Mouse (Mus musculus) liver, adult 2 months (tissue): ENCODE measurements around the gene Cgref1. TPM values are rescaled to one million over a fixed set of nuclear protein-coding genes. Genes with fewer than 3 reads are reported as not detected.

Experiments used
- DNase-seq: peaks from one replicate; pipeline ENCODE4 v3.0.0-alpha.2; 2011; ENCODE audit warnings: low read depth, low spot score; ENCODE audit errors: extremely low read depth
- H3K27ac ChIP-seq: fragments of 200-500 bp; replicated peaks from 2 replicates; pipeline ENCODE4 v1.5.1; 2012; ENCODE audit warnings: low read depth, mild to moderate bottlenecking, control low read depth, inconsistent platforms, low read length; ENCODE audit not compliant: insufficient read depth
- H3K27me3 ChIP-seq: fragments of 200-500 bp; 2 replicates; pipeline ENCODE4 v1.6.1; 2012; ENCODE audit warnings: mild to moderate bottlenecking, moderate library complexity, low read length, inconsistent platforms; ENCODE audit not compliant: control insufficient read depth, insufficient read depth
- H3K36me3 ChIP-seq: fragments of 200-500 bp; 2 replicates; pipeline ENCODE4 v1.6.1; 2012; ENCODE audit warnings: low read length, inconsistent platforms; ENCODE audit not compliant: control insufficient read depth, insufficient read depth
- H3K4me1 ChIP-seq: fragments of 200-500 bp; 2 replicates; pipeline ENCODE4 v1.6.1; 2011; ENCODE audit warnings: low read length; ENCODE audit not compliant: control insufficient read depth, insufficient read depth
- H3K4me3 ChIP-seq: fragments of 200-500 bp; 2 replicates; pipeline ENCODE4 v1.5.1; 2011; ENCODE audit warnings: low read depth, mild to moderate bottlenecking, control low read depth, low read length, moderate library complexity; ENCODE audit not compliant: insufficient read depth
- H3K79me2 ChIP-seq: fragments of 200-500 bp; 2 replicates; pipeline ENCODE4 v1.6.1; 2012; ENCODE audit warnings: inconsistent platforms, mild to moderate bottlenecking, low read length, moderate library complexity; ENCODE audit not compliant: control insufficient read depth, insufficient read depth
- H3K9ac ChIP-seq: fragments of 200-500 bp; 2 replicates; pipeline ENCODE4 v1.6.1; 2012; ENCODE audit warnings: low read depth, mild to moderate bottlenecking, control low read depth, inconsistent platforms, low read length
- CTCF ChIP-seq: fragments of 200-500 bp; IDR thresholded peaks from 2 replicates; pipeline ENCODE4 v1.5.1; 2011; ENCODE audit warnings: low read depth, low read length, control low read depth
- POLR2A ChIP-seq: fragments of 200-500 bp; IDR thresholded peaks from 2 replicates; pipeline ENCODE4 v1.6.1; 2011; ENCODE audit warnings: low read length, control low read depth; ENCODE audit not compliant: insufficient read depth; ENCODE audit errors: extremely low read depth
- WGBS: fragments of 180-500 bp; shearing (Covaris S2); methylation state at CpG from one replicate; pipeline ENCODE4 v1.1.7; 2018; 5-methylcytosine and 5-hydroxymethylcytosine counted together
- polyA plus RNA-seq: library from polyadenylated mRNA; depleted of rRNA; stranded (reverse); fragments of >200 nt; gene quantifications from 2 replicates; pipeline ENCODE4 v1.2.3, GENCODE M21; 2012
- total RNA-seq: library from RNA; depleted of rRNA; stranded (reverse); fragments of >200 nt; gene quantifications from 2 replicates; pipeline ENCODE4 v1.2.3, GENCODE M21; 2014

Cgref1 gene
- total and polyA plus RNA-seq, 2 experiments = 0.28 to 0.74 TPM

- Histone ChIP-seq H3K9ac (no peak overlapping the region), H3K4me1 (peaks cover 13% of the 10 kb centered on the region), H3K4me3 (no peak overlapping the region), H3K36me3 (peaks cover 15% of the 10 kb centered on the region), H3K79me2 (peaks cover 21% of the 10 kb centered on the region; the same call in 1 of the 2 replicates), H3K27me3 (no peaks in the 10 kb centered on the region), H3K27ac (peak overlapping the region; percentile 65; the same call in 1 of the 2 replicates)
- 94% methylated on average over 2 of the region's 2 CpGs for WGBS
- DNase-seq = no peak
- no peak for TF ChIP-seq CTCF
Observed at GRCm38 (mm10) chr5:30960814-30961213, 15.4 kb upstream of the Cgref1 start.

GRCm38 (mm10) chr5:30959966-30960501 is 14.6 kb upstream of the Cgref1 start, which contains the start of gene Preb:
Gene Preb (minus strand): TSS chr5:30960361.
- peak; percentile 85 for DNase-seq
- TF ChIP-seq CTCF (no peak), POLR2A (peak; percentile 95)
- H3K79me2 ChIP-seq = peaks cover 21% of the 10 kb centered on the region; the same call in 1 of the 2 replicates
- H3K9ac ChIP-seq = peak within 1 kb of the TSS; percentile 97
- peaks cover 23% of the 10 kb centered on the region for H3K36me3 ChIP-seq
- no peaks in the 10 kb centered on the region for H3K27me3 ChIP-seq
- peak within 1 kb of the TSS; percentile 92 for H3K4me3 ChIP-seq
- under 1% methylated on average over 56 of the region's 56 CpGs for WGBS
- H3K4me1 ChIP-seq = peaks cover 13% of the 10 kb centered on the region
- H3K27ac ChIP-seq = peak within 1 kb of the TSS; percentile 74

DNA sequence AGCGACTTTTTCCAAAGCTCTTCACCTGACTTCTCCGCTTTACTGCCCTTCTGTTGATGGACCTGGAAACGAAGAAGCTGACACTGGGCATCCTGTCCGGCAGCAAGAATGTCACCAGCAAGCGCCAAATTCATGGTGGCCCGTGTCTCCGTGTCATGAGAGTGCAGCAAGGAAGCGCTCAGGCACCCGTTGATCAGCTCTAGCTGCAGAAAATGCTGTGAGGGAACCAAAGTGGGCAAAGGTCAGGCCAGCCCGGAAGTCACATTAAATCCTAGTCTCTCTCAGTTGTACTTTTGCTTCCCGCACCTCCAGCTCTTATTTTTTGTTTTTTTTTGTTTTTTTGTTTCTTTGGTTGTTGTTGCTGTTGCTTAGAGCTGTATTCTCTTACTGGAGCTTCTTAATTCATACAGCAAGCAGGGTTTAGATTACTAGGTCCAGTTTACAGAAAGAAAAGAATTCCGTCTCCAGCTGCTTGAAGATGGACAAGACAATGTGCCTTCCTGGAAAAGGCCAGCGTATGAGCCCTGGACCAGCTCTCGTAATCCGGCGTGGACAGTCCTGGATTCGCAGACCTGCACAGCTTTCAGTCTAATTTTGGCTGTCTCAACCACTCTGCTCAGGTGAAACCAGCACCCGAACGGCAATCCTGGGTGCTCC is 13.9 kb upstream of the Cgref1 start:
- H3K4me1 ChIP-seq = peaks cover 13% of the 10 kb centered on the region
- peak; percentile 76 for DNase-seq
- peak overlapping the region; percentile 97 for H3K9ac ChIP-seq
- H3K27me3 ChIP-seq = no peaks in the 10 kb centered on the region
- 6% methylated on average over 19 of the region's 19 CpGs for WGBS
- TF ChIP-seq CTCF (no peak), POLR2A (no peak)
- peaks cover 21% of the 10 kb centered on the region; the same call in 1 of the 2 replicates for H3K79me2 ChIP-seq
- peak overlapping the region; percentile 92 for H3K4me3 ChIP-seq
- H3K36me3 ChIP-seq = peaks cover 29% of the 10 kb centered on the region
- peak overlapping the region; percentile 74 for H3K27ac ChIP-seq

DNA sequence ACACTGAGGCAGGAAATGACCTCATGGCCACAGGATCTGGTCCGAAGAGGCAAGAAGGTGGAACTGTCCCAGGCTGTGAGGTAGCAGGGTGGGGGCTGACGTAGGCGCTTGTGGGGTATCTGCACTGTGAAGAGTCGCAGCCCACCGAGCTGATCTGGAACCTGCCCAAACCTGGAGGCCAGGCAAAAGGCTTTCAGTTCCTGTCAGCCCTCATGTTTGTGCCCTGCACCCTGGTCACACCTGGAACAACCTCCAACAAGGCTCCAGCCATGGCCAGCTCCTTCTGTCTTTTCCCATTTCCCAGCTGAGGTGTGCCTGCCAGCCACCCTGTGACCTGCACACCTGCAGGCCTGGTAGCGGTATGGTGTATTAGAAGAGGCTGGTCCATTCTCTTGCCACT is 12.5 kb upstream of the Cgref1 start:
- Histone ChIP-seq H3K27ac (no peak overlapping the region), H3K9ac (peak overlapping the region; percentile 16), H3K27me3 (no peaks in the 10 kb centered on the region), H3K36me3 (peaks cover 40% of the 10 kb centered on the region), H3K4me1 (peaks cover 16% of the 10 kb centered on the region), H3K4me3 (no peak overlapping the region), H3K79me2 (peaks cover 21% of the 10 kb centered on the region; the same call in 1 of the 2 replicates)
- TF ChIP-seq POLR2A (no peak), CTCF (no peak)
- no peak for DNase-seq
- WGBS = 79% methylated on average over 6 of the region's 6 CpGs

DNA sequence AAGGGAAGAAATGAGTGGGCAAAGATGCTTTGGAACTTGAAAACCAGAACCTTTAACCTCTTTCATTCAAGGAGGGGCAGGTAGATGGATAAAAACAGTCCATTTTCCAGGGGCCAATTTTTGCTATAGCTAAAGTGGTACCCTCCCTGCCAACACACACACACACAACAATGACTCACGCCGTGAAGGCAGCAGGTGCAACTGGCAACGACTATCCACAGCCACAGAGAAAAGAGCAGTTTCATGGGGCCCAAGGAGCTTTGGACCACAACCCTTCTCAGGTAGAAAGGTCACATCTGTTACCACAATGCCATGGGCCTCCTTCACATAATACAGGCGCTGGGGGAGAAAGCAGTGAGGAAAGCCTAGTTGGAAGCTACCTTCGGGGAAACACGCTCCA is 10.4 kb upstream of the Cgref1 start:
- peaks cover 30% of the 10 kb centered on the region for H3K4me1 ChIP-seq
- H3K36me3 ChIP-seq = peaks cover 40% of the 10 kb centered on the region
- no peak for TF ChIP-seq CTCF
- TF ChIP-seq POLR2A = no peak
- DNase-seq = no peak
- H3K27me3 ChIP-seq = no peaks in the 10 kb centered on the region
- WGBS = 86% methylated on average over 6 of the region's 6 CpGs
- no peak overlapping the region for H3K9ac ChIP-seq
- H3K79me2 ChIP-seq = peaks cover 21% of the 10 kb centered on the region; the same call in 1 of the 2 replicates
- no peak overlapping the region for H3K27ac ChIP-seq
- H3K4me3 ChIP-seq = no peak overlapping the region

- peaks cover 40% of the 10 kb centered on the region for H3K36me3 ChIP-seq
- 90% methylated on average over 9 of the region's 9 CpGs for WGBS
- peaks cover 30% of the 10 kb centered on the region for H3K4me1 ChIP-seq
- H3K9ac ChIP-seq = no peak overlapping the region
- peaks cover 16% of the 10 kb centered on the region; the same call in 1 of the 2 replicates for H3K79me2 ChIP-seq
- no peak for DNase-seq
- no peak for TF ChIP-seq POLR2A
- no peak for TF ChIP-seq CTCF
- H3K4me3 ChIP-seq = no peak overlapping the region
- H3K27ac ChIP-seq = no peak overlapping the region
- no peaks in the 10 kb centered on the region for H3K27me3 ChIP-seq
Observed at GRCm38 (mm10) chr5:30954556-30954955, 9.2 kb upstream of the Cgref1 start.
